Mouse (Mus musculus) liver, adult (tissue): ENCODE measurements around the gene Ufc1.

Source experiments
- GATA4 ChIP-seq: IDR thresholded peaks from 2 replicates; pipeline ENCODE4 v1.6.1; 2014; ENCODE audit warnings: mild to moderate bottlenecking, low read length; ENCODE audit not compliant: insufficient replicate concordance

Ufc1 gene

GRCm38 (mm10) chr1:171263185-171263611 is 31.6 kb downstream of the Ufc1 start:
- TF ChIP-seq GATA4: no peak

GRCm38 (mm10) chr1:171262594-171263130 is 32.2 kb downstream of the Ufc1 start:
- no peak for TF ChIP-seq GATA4

GRCm38 (mm10) chr1:171260316-171260715 is 34.5 kb downstream of the Ufc1 start:
- TF ChIP-seq GATA4: no peak

GRCm38 (mm10) chr1:171258921-171259320 is 35.9 kb downstream of the Ufc1 start:
- TF ChIP-seq GATA4: no peak

GRCm38 (mm10) chr1:171257781-171258180 is 37.0 kb downstream of the Ufc1 start:
- no peak for TF ChIP-seq GATA4

- TF ChIP-seq GATA4: no peak
Measured at GRCm38 (mm10) chr1:171256937-171257548, 37.8 kb downstream of the Ufc1 start.

GRCm38 (mm10) chr1:171256095-171256818 is 38.6 kb downstream of the Ufc1 start:
- no peak for TF ChIP-seq GATA4

- no peak for TF ChIP-seq GATA4
Measured at GRCm38 (mm10) chr1:171252415-171252814, 42.4 kb downstream of the Ufc1 start.

- no peak for TF ChIP-seq GATA4
Measured at GRCm38 (mm10) chr1:171251594-171252324, 43.1 kb downstream of the Ufc1 start.

- no peak for TF ChIP-seq GATA4
Measured at GRCm38 (mm10) chr1:171250680-171251593, 43.9 kb downstream of the Ufc1 start, which contains the start of gene Ndufs2. Gene Ndufs2 (minus strand): TSS chr1:171251388.

GRCm38 (mm10) chr1:171249913-171250600 is 44.8 kb downstream of the Ufc1 start, which contains the start of gene Adamts4:
Gene Adamts4 (plus strand): TSS chr1:171250421.
- no peak for TF ChIP-seq GATA4

GRCm38 (mm10) chr1:171248386-171249226 is 46.2 kb downstream of the Ufc1 start:
- TF ChIP-seq GATA4: no peak

- TF ChIP-seq GATA4: no peak
Measured at GRCm38 (mm10) chr1:171247916-171248315, 46.9 kb downstream of the Ufc1 start.
